Mouse (Mus musculus): ENCODE data around the gene Vmn2r3.

- TF ChIP-seq CTCF (IDR thresholded peaks at IDR 0.05 in 2 of 3, conservative IDR thresholded peaks at IDR 0.05 in 1 of 3; ENCODE audit: control insufficient read depth in 1 of 3, insufficient read depth in 1 of 3, low read depth in 2 of 3, low read length in 3 of 3, poor library complexity in 1 of 3, severe bottlenecking in 1 of 3), result no peak
- TF ChIP-seq TAL1 (IDR thresholded peaks at IDR 0.05; ENCODE audit: low read length), result no peak
- no peak for TF ChIP-seq ZKSCAN1 (IDR thresholded peaks at IDR 0.05; ENCODE audit: low read depth, low read length)
- no peak for TF ChIP-seq EP300 (IDR thresholded peaks at IDR 0.05; ENCODE audit: low read depth in 1 of 2, low read length in 2 of 2)
- TF ChIP-seq JUND (IDR thresholded peaks at IDR 0.05; ENCODE audit: low read depth, low read length), result no peak
- no peak for TF ChIP-seq ELF1 (IDR thresholded peaks at IDR 0.05; ENCODE audit: low read depth, low read length)
Observed at GRCm38 (mm10) chr3:64259582-64259981, 29.9 kb downstream of the Vmn2r3 start.

Measured in MEL (cell line).